Mouse (Mus musculus) forebrain, postnatal 0 days (tissue): ENCODE measurements around the gene Pax2. TPM values are rescaled to one million over a fixed set of nuclear protein-coding genes. Genes with fewer than 3 reads are reported as not detected.

Experiments used
- ATAC-seq: fragments of 200-750 bp; cut with Nextera tagmentation; 2 replicates; pipeline ENCODE4 v1.8.0; 2017; ENCODE audit warnings: mild to moderate bottlenecking, moderate library complexity
- DNase-seq: peaks from one replicate; pipeline ENCODE4 v3.0.0-alpha.2; 2015
- H3K27ac ChIP-seq: fragments of 300-500 bp; sonication (generic); 2 replicates; pipeline ENCODE4 v1.5.1; 2014; ENCODE audit warnings: low read depth, mild to moderate bottlenecking, antibody characterized with exemption, low read length, moderate library complexity, mixed read lengths
- H3K27me3 ChIP-seq: fragments of 300-500 bp; sonication (generic); 2 replicates; pipeline ENCODE4 v1.6.1; 2014; ENCODE audit warnings: mild to moderate bottlenecking, low read length, mixed read lengths; ENCODE audit not compliant: insufficient read depth
- H3K36me3 ChIP-seq: fragments of 300-500 bp; sonication (generic); 2 replicates; pipeline ENCODE4 v1.6.1; 2014; ENCODE audit warnings: mild to moderate bottlenecking, moderate library complexity; ENCODE audit not compliant: insufficient read depth
- H3K4me1 ChIP-seq: fragments of 300-500 bp; sonication (generic); 2 replicates; pipeline ENCODE4 v1.6.1; 2014; ENCODE audit warnings: antibody characterized with exemption; ENCODE audit not compliant: insufficient read depth
- H3K4me2 ChIP-seq: fragments of 300-500 bp; sonication (generic); 2 replicates; pipeline ENCODE4 v1.6.1; 2014; ENCODE audit warnings: low read depth, mild to moderate bottlenecking, moderate library complexity
- H3K4me3 ChIP-seq: fragments of 300-500 bp; sonication (generic); 2 replicates; pipeline ENCODE4 v1.5.1; 2014; ENCODE audit warnings: low read depth, low read length, mixed read lengths
- H3K9ac ChIP-seq: fragments of 300-500 bp; sonication (generic); 2 replicates; pipeline ENCODE4 v1.6.1; 2014; ENCODE audit warnings: mild to moderate bottlenecking
- H3K9me3 ChIP-seq: fragments of 300-500 bp; sonication (generic); 2 replicates; pipeline ENCODE4 v1.6.1; 2016; ENCODE audit warnings: low read length
- CTCF ChIP-seq: sonication (generic); IDR thresholded peaks from 2 replicates; pipeline ENCODE4 v1.5.1; 2016; ENCODE audit warnings: antibody characterized with exemption, control low read depth, low read depth
- WGBS: fragments of 180-500 bp; shearing (Covaris S2); extraction: QIAGEN DNeasy Blood & Tissue Kit; methylation state at CpG from one replicate; pipeline ENCODE4 v1.1.7; 2014; 5-methylcytosine and 5-hydroxymethylcytosine counted together
- polyA plus RNA-seq: library from polyadenylated mRNA; unstranded; fragments of >200 nt; fragmentation: Nextera tagmentation; extraction: Ambion mirVana; gene quantifications from 2 replicates; pipeline ENCODE4 v1.2.1, GENCODE M21; 2015
- total RNA-seq: library from RNA; depleted of rRNA; stranded (reverse); fragments of >200 nt; gene quantifications from 2 replicates; pipeline ENCODE4 v1.2.3, GENCODE M21; 2014

The Pax2 gene
- total and polyA plus RNA-seq, 2 experiments from 2014 or later: 0.05 to 0.06 TPM

- 0 out of 2 replicates have a peak, but pooled peaks cover 3% of the 10 kb centered on the region for H3K4me1 ChIP-seq
- ATAC-seq (peak; percentile 76), DNase-seq (peak; percentile 70)
- H3K9ac ChIP-seq: peak overlapping the region; percentile 69
- TF ChIP-seq CTCF: no peak
- peaks cover 55% of the 10 kb centered on the region for H3K27me3 ChIP-seq
- no peaks in the 10 kb centered on the region for H3K36me3 ChIP-seq
- H3K4me3 ChIP-seq: peak overlapping the region; percentile 46
- WGBS: 2% methylated on average over 46 of the region's 55 CpGs
- no peaks in the 10 kb centered on the region for H3K9me3 ChIP-seq
- H3K27ac ChIP-seq: peak overlapping the region; percentile 24; the same call in 1 of the 2 replicates
- peak overlapping the region; percentile 65 for H3K4me2 ChIP-seq
Measured at GRCm38 (mm10) chr19:44725951-44726791, 29.7 kb upstream of the Pax2 start.

GRCm38 (mm10) chr19:44734116-44734515, 21.7 kb upstream of the Pax2 start:
- Histone ChIP-seq H3K36me3 (no peaks in the 10 kb centered on the region), H3K9ac (no peak overlapping the region), H3K27ac (no peak overlapping the region), H3K9me3 (no peaks in the 10 kb centered on the region), H3K27me3 (peaks cover 85% of the 10 kb centered on the region), H3K4me2 (peak overlapping the region; percentile 41), H3K4me3 (peak overlapping the region; percentile 16; the same call in 1 of the 2 replicates), H3K4me1 (no peaks in the 10 kb centered on the region)
- ATAC-seq: no peak
- DNase-seq: no peak
- no peak for TF ChIP-seq CTCF
- 5% methylated on average over 21 of the region's 21 CpGs for WGBS

- Histone ChIP-seq H3K27ac (no peak overlapping the region), H3K9ac (no peak overlapping the region), H3K4me3 (peak overlapping the region; percentile 16), H3K4me2 (peak overlapping the region; percentile 41), H3K9me3 (no peaks in the 10 kb centered on the region), H3K4me1 (no peaks in the 10 kb centered on the region), H3K36me3 (no peaks in the 10 kb centered on the region), H3K27me3 (peaks cover 86% of the 10 kb centered on the region)
- no peak for DNase-seq
- WGBS: 3% methylated on average over 33 of the region's 33 CpGs
- TF ChIP-seq CTCF: no peak
- ATAC-seq: no peak
Measured at GRCm38 (mm10) chr19:44734682-44735081, 21.2 kb upstream of the Pax2 start.

- H3K4me1 ChIP-seq: no peaks in the 10 kb centered on the region
- ATAC-seq: no peak
- H3K27me3 ChIP-seq: peaks cover 89% of the 10 kb centered on the region
- H3K9ac ChIP-seq: no peak overlapping the region
- H3K4me2 ChIP-seq: no peak overlapping the region
- no peak overlapping the region for H3K4me3 ChIP-seq
- H3K27ac ChIP-seq: no peak overlapping the region
- DNase-seq: no peak
- TF ChIP-seq CTCF: no peak
- no peaks in the 10 kb centered on the region for H3K36me3 ChIP-seq
- no peaks in the 10 kb centered on the region for H3K9me3 ChIP-seq
- WGBS: 7% methylated on average over 14 of the region's 16 CpGs
Measured at GRCm38 (mm10) chr19:44740300-44740699, 15.5 kb upstream of the Pax2 start.

GRCm38 (mm10) chr19:44741091-44741763, 14.6 kb upstream of the Pax2 start:
- Histone ChIP-seq H3K9ac (no peak overlapping the region), H3K27ac (no peak overlapping the region), H3K4me2 (no peak overlapping the region), H3K27me3 (peaks cover 90% of the 10 kb centered on the region), H3K4me3 (no peak overlapping the region), H3K36me3 (no peaks in the 10 kb centered on the region), H3K4me1 (no peaks in the 10 kb centered on the region), H3K9me3 (no peaks in the 10 kb centered on the region)
- no peak for ATAC-seq
- WGBS: 1% methylated on average over 48 of the region's 48 CpGs
- TF ChIP-seq CTCF: no peak
- DNase-seq: no peak

- no peak overlapping the region for H3K4me2 ChIP-seq
- H3K27ac ChIP-seq: no peak overlapping the region
- H3K27me3 ChIP-seq: peaks cover 90% of the 10 kb centered on the region
- H3K4me3 ChIP-seq: no peak overlapping the region
- DNase-seq (no peak), ATAC-seq (no peak)
- 3% methylated on average over 13 of the region's 13 CpGs for WGBS
- no peaks in the 10 kb centered on the region for H3K4me1 ChIP-seq
- no peak overlapping the region for H3K9ac ChIP-seq
- no peak for TF ChIP-seq CTCF
- no peaks in the 10 kb centered on the region for H3K36me3 ChIP-seq
- no peaks in the 10 kb centered on the region for H3K9me3 ChIP-seq
Measured at GRCm38 (mm10) chr19:44741764-44742127, 14.1 kb upstream of the Pax2 start.
